Mouse (Mus musculus) 416B (cell line): Measurements from ENCODE around the gene Kdm6a.

Source experiments
- DNase-seq: peaks from one replicate; pipeline ENCODE4 v3.0.0; 2011; ENCODE audit warnings: low read depth

The Kdm6a gene

DNA sequence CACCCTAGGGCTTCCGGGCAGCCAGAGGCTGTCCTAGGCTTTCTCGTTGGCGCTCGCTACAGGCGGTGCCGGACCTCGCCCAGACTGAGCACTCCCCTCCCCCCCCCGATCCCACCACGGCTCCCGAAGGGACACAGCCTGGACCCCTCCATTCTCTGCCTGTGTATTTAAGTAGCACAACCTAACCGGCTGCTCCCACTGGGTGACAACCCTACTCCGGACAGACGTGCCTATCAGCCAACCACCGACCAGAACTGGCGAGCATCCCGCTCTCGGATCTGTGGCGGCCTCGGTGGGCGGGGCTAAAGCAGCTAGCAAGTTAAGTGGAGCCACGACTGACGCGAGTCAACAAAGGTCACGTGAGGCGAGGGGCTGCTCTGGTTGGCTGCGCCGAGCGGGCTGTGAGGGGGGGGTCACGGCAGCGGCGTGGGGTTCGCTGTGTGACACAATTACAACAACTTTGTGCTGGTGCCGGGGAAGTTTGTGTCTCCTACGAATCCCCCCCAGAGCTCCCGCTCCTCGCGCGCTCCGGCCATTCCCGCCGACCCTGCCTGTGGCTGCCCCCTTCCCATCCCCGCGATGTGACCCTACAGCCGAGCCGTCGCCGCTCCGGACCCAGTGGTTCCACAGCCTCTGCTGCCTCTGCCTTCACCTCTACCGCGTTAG lies at the start of gene Kdm6a:
TSS of gene Kdm6a (plus strand) at position 384 of the 666 bp plus-strand sequence.
- peak; percentile 97 for DNase-seq

DNA sequence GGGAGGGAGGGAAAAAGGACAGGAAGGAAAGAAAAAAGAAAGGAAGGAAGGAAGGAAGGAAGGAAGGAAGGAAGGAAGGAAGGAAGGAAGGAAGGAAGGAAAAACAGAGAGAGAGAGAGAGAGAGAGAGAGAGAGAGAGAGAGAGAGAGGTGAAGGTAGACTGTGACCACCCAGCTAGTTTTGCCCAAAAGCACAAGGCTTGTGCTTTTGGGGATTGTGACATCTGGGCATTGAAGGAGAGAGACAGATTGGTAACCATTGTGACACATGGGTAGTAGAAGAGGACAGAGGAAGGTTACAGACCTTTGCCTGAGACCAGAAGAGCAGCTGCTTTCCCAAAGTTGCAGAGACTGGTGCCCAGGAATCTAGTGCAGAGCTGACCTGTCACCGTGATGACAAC lies 16.8 kb upstream of the Kdm6a start, which contains the start of gene Dusp21:
TSS of gene Dusp21 (plus strand) at position 301 of the 400 bp plus-strand sequence.
- DNase-seq, result no peak

DNA sequence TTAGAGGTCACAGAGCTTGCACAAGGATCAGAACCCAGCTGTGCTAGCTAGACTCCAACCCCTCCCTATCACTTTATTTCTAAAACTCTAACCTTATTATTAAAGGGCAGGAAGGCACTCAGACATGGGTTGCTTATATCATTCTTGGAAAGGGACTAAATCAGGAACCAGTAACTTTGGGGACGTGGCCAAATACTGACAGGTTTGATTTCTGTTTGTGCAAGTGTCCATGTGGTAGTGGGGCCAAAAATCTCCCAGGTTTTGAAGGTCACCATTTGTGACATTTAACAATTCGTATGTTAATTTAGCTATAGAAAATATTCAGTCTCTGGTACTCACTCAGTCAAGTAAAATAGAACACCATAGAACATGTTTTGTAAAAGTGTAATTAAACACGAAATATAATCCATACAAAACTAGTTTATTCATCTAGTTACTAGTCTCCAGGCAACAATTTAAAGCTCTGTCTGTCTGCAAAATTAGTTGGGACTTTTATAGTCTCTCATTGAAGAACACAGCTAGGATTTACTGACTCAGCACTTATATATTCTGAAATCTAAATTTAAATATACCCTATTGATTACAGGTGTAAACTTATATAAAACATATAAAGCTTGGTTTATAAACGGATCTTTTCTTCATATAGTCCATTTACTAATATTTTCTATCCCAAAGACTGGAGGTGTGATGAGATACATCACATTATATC lies 1.5 kb upstream of the Kdm6a start:
- no peak for DNase-seq

DNA sequence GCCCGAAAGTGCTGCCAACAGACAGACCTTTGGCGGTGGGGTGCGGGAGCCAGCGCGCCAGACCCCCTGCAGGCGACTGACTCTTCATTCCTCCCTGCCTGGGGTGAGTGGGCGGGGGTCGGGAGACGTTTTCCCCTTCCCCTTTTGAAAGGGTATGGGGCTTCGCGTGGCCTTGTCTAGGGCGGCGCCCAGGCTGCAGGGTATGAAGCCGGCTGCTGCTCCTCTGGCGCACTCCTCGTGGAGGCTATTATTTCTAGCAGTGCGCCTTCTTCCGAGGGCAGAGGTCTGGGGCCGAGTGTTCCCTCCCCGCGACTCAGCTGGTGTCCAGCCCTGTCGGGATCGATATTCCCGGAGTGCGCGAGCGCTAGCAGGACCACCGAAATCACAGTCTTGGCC lies 581 bp upstream of the Kdm6a start:
- no peak for DNase-seq

DNA sequence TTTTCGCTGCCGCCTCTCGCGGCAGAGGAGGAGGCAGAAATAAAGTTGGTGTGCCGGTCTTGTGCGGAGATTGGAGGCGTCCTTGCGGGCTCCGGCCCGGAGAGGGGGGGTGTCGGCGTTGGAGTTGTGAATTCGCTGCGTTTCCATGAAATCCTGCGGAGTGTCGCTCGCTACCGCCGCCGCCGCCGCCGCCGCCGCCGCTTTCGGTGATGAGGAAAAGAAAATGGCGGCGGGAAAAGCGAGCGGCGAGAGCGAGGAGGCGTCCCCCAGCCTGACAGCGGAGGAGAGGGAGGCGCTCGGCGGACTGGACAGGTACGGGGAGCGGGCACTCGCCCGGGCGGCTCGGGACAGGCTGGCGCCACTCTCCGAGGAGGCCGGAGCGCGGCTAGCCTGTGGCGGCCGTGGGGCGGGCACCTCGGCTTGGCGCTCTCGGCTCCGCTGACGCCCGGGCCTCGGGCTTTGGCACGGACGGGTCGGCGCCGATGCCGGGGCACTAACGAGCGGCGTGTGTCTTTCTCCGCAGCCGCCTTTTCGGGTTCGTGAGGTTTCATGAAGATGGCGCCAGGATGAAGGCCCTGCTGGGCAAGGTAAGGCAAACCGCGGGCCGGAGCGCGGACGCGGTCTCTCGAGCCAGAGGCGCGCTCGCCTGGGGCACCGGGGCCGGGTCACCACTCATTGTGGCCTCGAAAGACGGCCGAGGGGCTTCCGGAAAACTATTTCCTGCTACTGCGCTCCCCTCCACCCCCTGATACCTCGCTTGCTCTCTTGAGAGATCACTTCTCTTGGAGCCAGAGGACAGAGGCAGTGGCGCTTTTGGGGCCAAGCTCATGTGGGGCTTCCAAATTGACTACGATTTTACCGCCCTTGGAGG lies 721 bp downstream of the Kdm6a start:
- DNase-seq, result peak; percentile 59

DNA sequence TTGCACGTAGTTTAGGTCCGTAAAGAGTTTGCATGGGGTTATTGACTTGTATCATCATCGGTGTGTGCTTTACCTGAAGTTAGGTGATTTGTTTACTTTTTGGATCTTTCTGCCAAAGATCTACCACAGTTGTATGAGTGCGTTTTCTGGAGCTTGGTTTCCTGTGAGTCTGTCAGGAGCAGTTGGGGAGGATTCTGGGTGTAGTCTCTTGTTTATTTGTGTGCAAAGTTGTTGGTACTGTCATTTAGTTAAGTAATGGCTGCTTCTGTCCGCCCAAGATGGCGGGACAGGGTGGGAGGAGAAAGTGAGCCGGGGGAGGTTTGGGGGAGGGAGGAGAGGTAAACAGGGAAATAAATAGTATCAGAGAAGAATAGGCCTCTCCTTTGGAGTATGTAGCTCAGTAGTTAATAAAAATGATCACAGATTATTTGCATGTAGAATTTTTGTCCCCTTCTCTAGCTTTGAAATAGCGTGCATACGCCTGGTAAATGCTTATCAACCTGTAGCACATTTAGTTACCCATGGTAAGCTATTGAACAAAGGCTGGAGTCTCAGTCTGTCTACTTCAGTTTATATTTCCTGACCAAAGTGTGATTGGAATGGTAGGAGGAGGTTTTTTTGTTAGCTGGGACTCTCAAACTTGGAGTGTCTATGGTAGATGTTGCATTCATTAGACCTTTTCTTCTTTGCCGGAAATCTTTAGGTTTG lies 1.7 kb downstream of the Kdm6a start:
- DNase-seq, result peak; percentile 70

DNA sequence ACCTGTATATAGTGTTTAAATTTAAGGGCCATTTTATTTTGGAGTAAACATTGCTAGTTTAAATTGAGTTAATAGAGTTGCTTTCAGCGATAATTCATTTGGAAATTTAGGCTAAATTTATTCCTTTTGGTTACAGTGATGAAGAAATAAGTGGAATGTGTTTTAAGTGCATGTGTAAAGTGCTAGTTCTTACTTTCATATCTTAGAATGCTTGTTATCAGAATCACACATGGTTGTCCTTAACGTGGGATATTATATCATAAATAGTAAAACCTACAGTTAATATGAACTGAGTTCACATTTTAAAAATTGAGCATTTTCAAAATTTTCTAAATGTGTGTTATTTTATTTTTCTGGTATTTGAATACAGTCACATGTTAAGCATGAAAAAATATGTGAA lies 2.7 kb downstream of the Kdm6a start:
- no peak for DNase-seq

DNA sequence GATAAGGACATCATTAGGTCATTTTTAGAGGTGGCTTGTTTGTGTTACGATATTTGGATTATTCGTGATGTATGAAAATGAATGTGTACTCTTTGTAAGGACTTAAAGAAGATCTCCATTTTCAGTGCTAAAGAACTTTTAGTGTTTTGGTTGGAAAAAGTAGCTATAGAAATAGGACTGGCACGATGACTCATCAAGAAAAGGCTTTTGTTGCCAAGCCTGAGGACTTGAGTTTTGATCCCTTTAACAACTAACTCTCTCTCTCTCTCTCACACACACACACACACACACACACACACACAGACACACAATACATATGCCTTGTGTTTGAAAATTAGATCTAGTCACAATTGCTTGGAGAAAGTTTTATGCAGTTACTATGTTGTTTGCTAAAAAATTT lies 4.6 kb downstream of the Kdm6a start:
- peak; percentile 62 for DNase-seq

DNA sequence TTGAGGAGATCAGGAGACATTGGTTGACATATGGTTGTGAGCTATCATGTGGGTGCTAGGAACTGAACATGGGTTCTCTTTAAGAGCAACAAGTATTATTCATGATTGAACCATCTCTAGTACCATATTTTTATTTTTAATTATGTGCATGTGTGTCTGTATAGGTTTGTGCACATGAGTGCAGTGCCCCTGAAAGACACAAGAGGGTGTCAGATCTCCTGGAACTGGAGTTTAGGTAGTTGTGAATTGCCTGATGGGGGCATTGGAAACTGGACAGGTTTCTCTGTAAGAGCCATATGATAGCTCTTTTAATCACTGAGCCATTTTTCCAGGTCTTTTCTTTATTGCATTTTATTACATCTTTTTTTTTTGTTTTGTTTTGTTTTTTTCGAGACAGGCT lies 6.6 kb downstream of the Kdm6a start:
- peak; percentile 42 for DNase-seq

DNA sequence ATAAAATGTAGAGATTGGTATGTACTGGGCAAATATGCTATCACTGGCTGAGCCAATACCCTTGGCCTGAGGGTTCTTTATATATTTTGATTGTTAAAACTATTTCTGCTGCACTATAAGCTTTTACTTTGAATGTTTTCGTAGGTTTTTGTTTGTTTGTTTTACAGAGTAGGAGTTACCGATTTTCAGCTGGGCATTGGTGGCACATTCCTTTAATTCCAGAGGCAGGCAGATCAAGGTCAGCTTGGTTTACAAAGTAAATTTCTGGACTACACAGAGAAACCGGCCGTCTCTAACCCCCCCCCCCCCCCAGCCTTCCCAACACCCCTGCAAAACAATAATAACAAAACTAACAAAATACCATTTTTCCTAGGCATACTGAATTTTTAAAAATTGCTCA lies 12.5 kb downstream of the Kdm6a start:
- no peak for DNase-seq

DNA sequence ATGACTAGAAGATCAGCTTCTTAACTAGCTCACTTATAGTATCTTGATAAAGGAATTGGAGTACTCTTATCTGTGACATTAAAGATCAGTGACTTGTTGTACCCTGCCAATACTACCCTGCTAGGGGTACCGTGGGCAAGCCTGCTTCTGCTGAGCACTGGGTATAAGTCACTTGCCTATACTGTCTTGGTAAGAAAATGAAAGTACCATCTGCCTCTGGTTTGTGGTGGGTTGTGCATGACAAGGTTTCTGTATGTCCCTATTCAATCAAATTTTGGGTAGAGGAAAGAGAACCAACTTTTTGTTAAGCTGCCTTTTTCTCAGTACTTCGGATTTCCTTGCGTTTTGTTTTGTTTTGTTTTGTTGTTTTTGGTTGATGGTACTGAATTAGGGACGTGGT lies 15.4 kb downstream of the Kdm6a start:
- DNase-seq, result no peak

DNA sequence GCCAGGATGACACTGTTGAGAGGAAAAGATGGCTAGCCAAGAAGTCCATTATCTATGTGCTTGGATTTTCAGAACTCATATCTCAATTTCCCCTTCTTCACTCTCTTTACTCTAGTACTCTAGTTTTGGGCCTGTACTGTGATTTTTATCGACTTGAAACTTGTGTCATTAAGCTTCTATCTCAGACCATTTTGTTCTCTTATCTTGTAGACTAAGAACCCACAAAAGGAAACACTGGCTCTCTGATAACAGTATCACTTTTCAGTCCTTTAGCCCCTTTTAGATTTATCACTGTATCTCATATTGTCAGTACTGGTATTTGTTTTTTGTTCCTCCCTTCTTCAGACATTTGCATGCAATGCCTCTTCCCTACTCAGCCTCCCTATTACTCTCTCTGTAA lies 17.1 kb downstream of the Kdm6a start:
- peak; percentile 87 for DNase-seq

DNA sequence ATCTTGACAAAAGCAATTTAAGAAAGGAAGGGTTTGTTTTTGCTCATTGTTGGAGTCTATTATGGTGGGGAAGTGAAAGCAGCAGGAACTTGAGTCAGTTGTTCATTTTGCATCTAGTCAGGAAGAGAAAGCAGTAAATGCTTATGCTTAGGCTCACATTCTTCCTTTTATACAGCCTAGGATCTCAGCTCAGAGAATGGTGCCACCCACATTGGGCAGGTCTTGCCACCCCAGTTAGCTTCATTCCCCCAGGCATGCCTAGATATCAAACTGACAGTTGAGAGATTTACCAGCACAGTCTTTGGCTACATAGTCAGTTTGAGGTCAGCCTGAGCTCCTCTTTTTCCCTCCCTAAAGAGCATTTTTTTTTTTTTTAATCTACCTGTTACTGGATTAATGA lies 24.8 kb downstream of the Kdm6a start:
- no peak for DNase-seq

DNA sequence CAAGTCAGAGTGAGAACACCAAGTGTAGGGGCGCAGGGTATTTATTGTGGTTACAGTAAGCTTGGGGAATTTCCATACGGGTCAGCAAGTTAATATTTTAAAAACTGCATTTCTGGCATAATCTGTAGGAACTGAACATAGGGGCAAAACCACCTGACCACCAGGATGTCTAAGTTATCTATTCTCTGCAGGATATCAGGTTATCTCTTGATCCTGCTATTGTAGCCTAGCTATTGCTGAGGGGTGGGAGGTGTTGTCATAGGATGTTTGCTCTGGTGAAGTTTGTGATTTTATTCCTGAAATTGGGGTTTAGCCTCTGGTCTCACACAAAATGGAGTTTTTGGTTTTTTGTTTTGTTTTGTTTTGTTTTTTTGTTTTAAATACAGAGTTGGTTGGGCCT lies 25.9 kb downstream of the Kdm6a start:
- DNase-seq, result no peak

DNA sequence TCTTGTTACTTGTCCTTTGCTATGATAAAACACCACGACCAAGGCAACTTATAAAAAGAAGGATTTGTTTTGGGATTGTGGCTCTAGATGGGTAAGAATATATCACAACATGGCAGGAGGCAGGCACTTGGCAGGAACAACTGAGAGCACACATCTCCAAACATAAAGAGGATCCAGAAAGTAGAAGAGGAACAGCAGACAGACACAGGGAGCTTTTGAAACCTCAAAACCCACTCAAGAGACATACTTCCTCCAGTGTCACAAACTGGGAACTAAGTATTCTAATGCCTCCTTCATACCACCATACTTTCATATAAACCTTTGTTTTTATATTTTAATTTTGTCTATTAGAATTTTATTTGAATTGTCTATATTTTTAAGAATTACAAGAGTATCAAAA lies 77.2 kb downstream of the Kdm6a start:
- no peak for DNase-seq

DNA sequence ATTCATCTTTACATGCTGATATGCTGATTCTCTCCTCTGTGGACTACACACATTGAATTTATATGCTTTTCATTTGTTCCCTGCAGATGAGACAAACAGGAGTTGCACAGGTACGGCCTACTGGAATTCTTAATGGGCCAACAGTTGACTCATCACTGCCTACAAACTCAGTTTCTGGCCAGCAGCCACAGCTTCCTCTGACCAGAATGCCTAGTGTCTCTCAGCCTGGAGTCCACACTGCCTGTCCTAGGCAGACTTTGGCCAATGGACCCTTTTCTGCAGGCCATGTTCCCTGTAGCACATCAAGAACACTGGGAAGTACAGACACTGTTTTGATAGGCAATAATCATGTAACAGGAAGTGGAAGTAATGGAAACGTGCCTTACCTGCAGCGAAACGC lies 88.2 kb downstream of the Kdm6a start:
- DNase-seq, result no peak

DNA sequence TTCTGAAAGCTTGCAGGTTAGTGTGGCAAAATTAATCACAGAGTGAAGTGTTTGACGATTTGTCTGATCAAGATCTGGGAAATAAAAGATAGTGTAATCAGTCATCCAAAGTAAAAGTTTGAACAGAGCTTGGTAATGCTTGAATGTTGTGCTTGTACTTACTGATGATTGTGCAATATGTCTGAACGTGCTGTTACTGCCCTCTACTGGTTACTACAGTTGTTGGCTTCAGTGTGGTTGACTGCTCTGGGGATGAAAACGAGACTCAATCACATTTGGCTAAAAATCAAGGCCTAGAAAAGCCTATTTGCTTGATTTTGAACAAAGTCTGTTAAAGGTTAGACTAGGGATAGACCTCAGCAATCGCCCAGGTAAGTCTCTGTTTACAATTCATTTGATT lies 92.4 kb downstream of the Kdm6a start:
- no peak for DNase-seq

DNA sequence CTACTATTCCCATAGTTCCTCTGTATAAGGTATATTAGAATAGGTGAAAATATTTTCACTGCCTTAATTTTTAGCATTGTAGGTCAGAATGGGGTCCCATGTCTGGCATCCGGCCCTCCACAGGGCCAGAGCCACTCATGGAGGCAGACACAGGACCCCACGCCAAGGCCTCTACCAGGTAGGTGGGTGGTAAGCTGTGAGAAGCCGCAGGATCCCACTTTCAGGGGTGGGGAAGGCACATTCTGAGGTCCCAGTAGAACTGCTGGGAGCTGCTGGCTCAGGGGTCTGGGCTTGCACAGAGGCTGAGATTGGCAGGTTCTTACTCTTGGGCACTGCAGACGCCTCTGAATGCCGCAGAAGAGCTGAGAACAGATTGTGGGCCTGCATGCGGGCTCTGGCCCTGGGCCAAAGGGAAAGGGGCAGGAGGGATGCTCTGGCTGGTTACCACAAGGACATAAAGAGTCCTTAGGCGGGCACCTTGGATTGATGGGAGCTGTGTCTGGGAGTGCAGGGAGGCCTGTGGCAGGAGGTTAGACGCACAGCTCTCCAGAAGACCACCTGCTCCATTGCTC lies 95.9 kb downstream of the Kdm6a start:
- no peak for DNase-seq

DNA sequence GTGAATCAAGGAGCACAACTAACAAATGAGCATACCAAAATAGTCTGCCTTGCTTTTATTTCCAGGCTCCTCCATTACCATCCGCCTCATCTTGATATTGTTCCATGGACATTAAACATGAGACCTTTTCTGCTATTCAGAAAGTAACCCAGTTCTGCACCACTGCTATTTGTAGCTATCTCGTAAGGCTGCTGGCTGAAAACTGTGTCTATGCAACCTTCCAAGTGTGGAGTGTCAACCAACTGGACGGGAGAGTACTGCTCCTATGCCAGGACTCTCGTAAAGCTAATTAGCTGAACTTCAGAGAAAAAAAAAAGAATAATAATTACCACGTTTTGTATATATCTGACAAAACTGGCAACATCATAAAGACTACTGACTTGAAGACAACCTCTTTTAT lies 116.2 kb downstream of the Kdm6a start:
- no peak for DNase-seq

DNA sequence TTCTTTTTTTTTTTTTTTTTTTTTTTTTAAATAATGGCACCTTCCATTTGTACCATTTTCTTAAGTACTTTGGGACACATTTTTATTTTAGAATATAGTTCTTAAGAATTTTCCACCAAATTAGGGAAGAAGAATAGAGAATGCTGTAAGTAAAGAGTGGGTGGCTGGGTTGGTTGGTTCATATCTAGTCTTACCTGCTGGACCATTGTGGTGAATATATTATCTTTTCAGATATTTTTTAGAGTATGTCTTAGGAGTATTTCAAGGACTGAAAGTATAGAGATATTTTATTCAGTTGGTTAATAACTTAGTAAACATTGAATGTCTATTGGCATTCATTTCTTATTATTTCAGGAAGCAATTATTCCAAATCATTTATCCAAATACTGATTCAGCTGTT lies 117.8 kb downstream of the Kdm6a start:
- no peak for DNase-seq
